Mouse (Mus musculus) heart, postnatal 10 days (tissue): ENCODE data around the gene Riiad1. TPM values are rescaled to one million over a fixed set of nuclear protein-coding genes. Genes with fewer than 3 reads are reported as not detected.

Source experiments
- DNase-seq, 2 experiments: peaks; one replicate each; pipeline ENCODE4 v3.0.0; 2021
- intact Hi-C: fragments of 180-260 bp; cut with DNase I; formaldehyde crosslinking; loops from one replicate; pipeline ENCODE4 v1.15.1; 2025
- total RNA-seq, 2 experiments: library from RNA; stranded (reverse); gene quantifications; 2 replicates each; pipeline ENCODE4 v1.2.3; 2021

Riiad1 gene
- total RNA-seq, 2 experiments from 2014 or later: 0.89 to 0.99 TPM

- intact Hi-C loops: no loop called here
- DNase-seq: no peak
These were observed 14.3 kb downstream of the Riiad1 start for GRCm38 (mm10) chr3:94465632-94466430.

- intact Hi-C loops: no loop called here
- no peak for DNase-seq
These were observed 16.1 kb downstream of the Riiad1 start for GRCm38 (mm10) chr3:94463926-94464578.

GRCm38 (mm10) chr3:94459834-94460233 lies 20.3 kb downstream of the Riiad1 start:
- no peak for DNase-seq
- intact Hi-C loops: loop anchor here (5.0 kb wide), 2 partner anchors 122 to 442 kb away; partner anchors contain the start of gene Snx27

GRCm38 (mm10) chr3:94457055-94457454 lies 23.1 kb downstream of the Riiad1 start:
- no peak for DNase-seq

GRCm38 (mm10) chr3:94456529-94457000 lies 23.6 kb downstream of the Riiad1 start:
- intact Hi-C loops: loop anchor here (1.0 to 5.0 kb wide), 4 partner anchors 46 to 446 kb away; partner anchors contain the start of gene Snx27
- peak; percentile 85 to 89 for DNase-seq

More at GRCm38 (mm10) chr3:94457055-94457454, 23.1 kb downstream of the Riiad1 start:
- intact Hi-C loops: loop anchor here (5.0 kb wide), 2 partner anchors 125 to 445 kb away; partner anchors contain the start of gene Snx27

- no peak for DNase-seq
- intact Hi-C loops: loop anchor here (10.0 kb wide), 1 partner anchor 395 kb away; no protein-coding TSS in a partner anchor
These were observed 30.8 kb downstream of the Riiad1 start for GRCm38 (mm10) chr3:94449377-94449776.

GRCm38 (mm10) chr3:94443597-94443964 lies 36.6 kb downstream of the Riiad1 start, which contains the start of gene Oaz3:
Gene Oaz3, minus strand, starts transcription at chr3:94443915.
- DNase-seq: no peak
- intact Hi-C loops: loop anchor here (10.0 kb wide), 1 partner anchor 401 kb away; no protein-coding TSS in a partner anchor

GRCm38 (mm10) chr3:94442951-94443596 lies 37.1 kb downstream of the Riiad1 start, which contains the start of gene Mrpl9:
Gene Mrpl9, plus strand, starts transcription at chr3:94443318.
- intact Hi-C loops: loop anchor here (10.0 kb wide), 1 partner anchor 402 kb away; no protein-coding TSS in a partner anchor
- DNase-seq: peak; percentile 95 to 96

- peak; percentile 9 to 22 for DNase-seq
- intact Hi-C loops: loop anchor here (10.0 kb wide), 1 partner anchor 404 kb away; no protein-coding TSS in a partner anchor
These were observed 39.0 kb downstream of the Riiad1 start for GRCm38 (mm10) chr3:94441182-94441581.

- intact Hi-C loops: no loop called here
- DNase-seq: no peak
These were observed 43.7 kb downstream of the Riiad1 start for GRCm38 (mm10) chr3:94436420-94436819.

GRCm38 (mm10) chr3:94434305-94434704 lies 45.8 kb downstream of the Riiad1 start:
- intact Hi-C loops: no loop called here
- no peak for DNase-seq

- intact Hi-C loops: no loop called here
- no peak for DNase-seq
These were observed 49.2 kb downstream of the Riiad1 start for GRCm38 (mm10) chr3:94430980-94431379.

Other genes with a start within 250 kb of the Riiad1 start
- gene Gm4778, start 216.3 kb downstream of the Riiad1 start, total RNA-seq: not detected
- 10 to 100 TPM; 13.5 to 14.2 TPM for gene Them4, start 170.3 kb downstream of the Riiad1 start, total RNA-seq
- gene Them5, start 138.2 kb downstream of the Riiad1 start, total RNA-seq: not detected
- gene C2cd4d, start 117.9 kb downstream of the Riiad1 start, total RNA-seq: under 1 TPM in 1 of 2 experiments, not detected in 1; 0.20 TPM
- 10 to 100 TPM; 27.2 to 29.9 TPM for gene Rorc, start 107.5 kb downstream of the Riiad1 start, total RNA-seq
- gene Lingo4, start 81.8 kb downstream of the Riiad1 start, total RNA-seq: under 1 TPM; 0.07 to 0.10 TPM
- gene Tdrkh, start 67.1 kb downstream of the Riiad1 start, total RNA-seq: 1 to 10 TPM; 6.2 to 6.3 TPM
- 10 to 100 TPM; 66.1 to 66.4 TPM for gene Mrpl9, start 37.0 kb downstream of the Riiad1 start, total RNA-seq
- gene Oaz3, start 36.4 kb downstream of the Riiad1 start, total RNA-seq: not detected
- gene Celf3, start 2.0 kb downstream of the Riiad1 start, total RNA-seq: not detected
- 10 to 100 TPM; 26.8 to 32.7 TPM for gene Snx27, start 102.4 kb upstream of the Riiad1 start, total RNA-seq
- not detected for gene Gm10972, start 162.8 kb upstream of the Riiad1 start, total RNA-seq
- 1 to 10 TPM; 3.2 to 3.3 TPM for gene Tuft1, start 178.5 kb upstream of the Riiad1 start, total RNA-seq
- 1 to 10 TPM; 4.7 to 6.5 TPM for gene Selenbp2, start 213.2 kb upstream of the Riiad1 start, total RNA-seq